Mouse (Mus musculus) MEL (cell line): ENCODE measurements at regions not wholly inside any gene's neighbourhood (a gene's known extent, or its start where the extent isn't known, plus 50 kb on each side); places are given as distances from the start of the nearest gene placed in this dataset.

Experiments used
- DNase-seq: peaks from one replicate; pipeline ENCODE4 v3.0.0; 2011; ENCODE audit warnings: low read depth, low spot score
- H3K27ac ChIP-seq: 2 replicates; pipeline ENCODE4 v1.5.1; 2012; ENCODE audit warnings: low read depth, mild to moderate bottlenecking, control low read depth, low read length, moderate library complexity; ENCODE audit not compliant: control insufficient read depth
- H3K27me3 ChIP-seq, 2 experiments: fragments of 150-350 bp in 1 of 2; sonication (generic) in 1 of 2; 2 replicates each; pipeline ENCODE4 v1.6.1; 2012; ENCODE audit warnings: low read length in 2 of 2, mild to moderate bottlenecking in 2 of 2, improper control_type of control experiment in 1 of 2, moderate library complexity in 1 of 2; ENCODE audit not compliant: insufficient read depth in 2 of 2, control insufficient read depth in 1 of 2
- H3K36me3 ChIP-seq, 2 experiments: 2 replicates each; pipeline ENCODE4 v1.6.1; 2012 to 2014; ENCODE audit warnings: low read length in 2 of 2, improper control_type of control experiment in 1 of 2, inconsistent platforms in 1 of 2, mild to moderate bottlenecking in 1 of 2; ENCODE audit not compliant: insufficient read depth in 2 of 2, control insufficient read depth in 1 of 2
- H3K4me1 ChIP-seq, 2 experiments: fragments of 150-350 bp in 1 of 2; sonication (generic) in 1 of 2; 2 replicates each; pipeline ENCODE4 v1.6.1; 2012; ENCODE audit warnings: low read length in 2 of 2, improper control_type of control experiment in 1 of 2, mild to moderate bottlenecking in 1 of 2; ENCODE audit not compliant: insufficient read depth in 2 of 2, control insufficient read depth in 1 of 2
- H3K4me3 ChIP-seq, 2 experiments: fragments of 150-350 bp in 1 of 2; sonication (generic) in 1 of 2; 2 replicates each; pipeline ENCODE4 v1.5.1; 2012; ENCODE audit warnings: low read depth in 2 of 2, low read length in 2 of 2, mild to moderate bottlenecking in 2 of 2, moderate library complexity in 2 of 2, control low read depth in 1 of 2, improper control_type of control experiment in 1 of 2; ENCODE audit not compliant: control insufficient read depth in 1 of 2, insufficient read depth in 1 of 2
- H3K79me2 ChIP-seq: 2 replicates; pipeline ENCODE4 v1.6.1; 2012; ENCODE audit warnings: mild to moderate bottlenecking, low read length, moderate library complexity; ENCODE audit not compliant: control insufficient read depth, poor library complexity, insufficient read depth
- H3K9ac ChIP-seq: 2 replicates; pipeline ENCODE4 v1.6.1; 2012; ENCODE audit warnings: low read depth, mild to moderate bottlenecking, control low read depth, low read length, moderate library complexity; ENCODE audit not compliant: control insufficient read depth, poor library complexity, severe bottlenecking
- H3K9me3 ChIP-seq: fragments of 150-350 bp; sonication (generic); replicated peaks from 2 replicates; pipeline ENCODE4 v1.6.1; 2012; ENCODE audit warnings: mild to moderate bottlenecking, low read length, improper control_type of control experiment, moderate library complexity; ENCODE audit not compliant: insufficient read depth
- BHLHE40 ChIP-seq: IDR thresholded peaks from 2 replicates; pipeline ENCODE4 v1.6.1; 2012; ENCODE audit warnings: low read depth, mild to moderate bottlenecking, inconsistent platforms, low read length, improper control_type of control experiment, borderline replicate concordance
- CHD2 ChIP-seq: IDR thresholded peaks from 2 replicates; pipeline ENCODE4 v1.6.1; 2011; ENCODE audit warnings: low read length, improper control_type of control experiment
- CTCF ChIP-seq, 3 experiments: IDR thresholded peaks in 2 of 3; conservative IDR thresholded peaks in 1 of 3; 2 replicates each; pipeline ENCODE4 v1.5.1; 2011 to 2012; ENCODE audit warnings: low read length in 3 of 3, low read depth in 2 of 3, mild to moderate bottlenecking in 2 of 3, improper control_type of control experiment in 1 of 3, inconsistent platforms in 1 of 3, mixed read lengths in 1 of 3, moderate library complexity in 1 of 3; ENCODE audit not compliant: control insufficient read depth in 1 of 3, insufficient read depth in 1 of 3, poor library complexity in 1 of 3, severe bottlenecking in 1 of 3
- ELF1 ChIP-seq: IDR thresholded peaks from 2 replicates; pipeline ENCODE4 v1.6.1; 2014; ENCODE audit warnings: low read depth, mild to moderate bottlenecking, inconsistent platforms, low read length, improper control_type of control experiment, moderate library complexity
- EP300 ChIP-seq, 2 experiments: IDR thresholded peaks; 2 replicates each; pipeline ENCODE4 v1.6.1; 2011; ENCODE audit warnings: improper control_type of control experiment in 2 of 2, low read length in 2 of 2, low read depth in 1 of 2, mild to moderate bottlenecking in 1 of 2
- ETS1 ChIP-seq: IDR thresholded peaks from 2 replicates; pipeline ENCODE4 v1.6.1; 2012; ENCODE audit warnings: low read depth, mild to moderate bottlenecking, inconsistent platforms, low read length, improper control_type of control experiment, moderate library complexity
- GABPA ChIP-seq: IDR thresholded peaks from 2 replicates; pipeline ENCODE4 v1.6.1; 2012; ENCODE audit warnings: low read depth, mild to moderate bottlenecking, inconsistent platforms, low read length, improper control_type of control experiment, moderate library complexity
- GATA1 ChIP-seq: IDR thresholded peaks from 2 replicates; pipeline ENCODE4 v1.6.1; 2011; ENCODE audit warnings: low read depth, low read length, improper control_type of control experiment
- HCFC1 ChIP-seq: IDR thresholded peaks from 2 replicates; pipeline ENCODE4 v1.6.1; 2012; ENCODE audit warnings: low read depth, mild to moderate bottlenecking, inconsistent platforms, low read length, improper control_type of control experiment, moderate library complexity
- JUND ChIP-seq: IDR thresholded peaks from 2 replicates; pipeline ENCODE4 v1.6.1; 2011; ENCODE audit warnings: low read depth, mild to moderate bottlenecking, improper control_type of control experiment, low read length
- MAX ChIP-seq: IDR thresholded peaks from 2 replicates; pipeline ENCODE4 v1.6.1; 2011; ENCODE audit warnings: low read length, improper control_type of control experiment
- NELFE ChIP-seq: IDR thresholded peaks from 2 replicates; pipeline ENCODE4 v1.6.1; 2011; ENCODE audit warnings: low read depth, low read length, improper control_type of control experiment
- POLR2A ChIP-seq, 2 experiments: IDR thresholded peaks; 2 replicates each; pipeline ENCODE4 v1.6.1; 2011 to 2012; ENCODE audit warnings: low read length in 2 of 2, mild to moderate bottlenecking in 2 of 2, control low read depth in 1 of 2, improper control_type of control experiment in 1 of 2, low read depth in 1 of 2, moderate library complexity in 1 of 2; ENCODE audit not compliant: control insufficient read depth in 1 of 2, insufficient read depth in 1 of 2, poor library complexity in 1 of 2
- POLR2AphosphoS2 ChIP-seq: IDR thresholded peaks from 2 replicates; pipeline ENCODE4 v1.6.1; 2011; ENCODE audit warnings: low read length, improper control_type of control experiment
- POLR2AphosphoS5 ChIP-seq: IDR thresholded peaks from 2 replicates; pipeline ENCODE4 v1.6.1; 2012; ENCODE audit warnings: low read depth, borderline replicate concordance, mild to moderate bottlenecking, inconsistent platforms, low read length, moderate library complexity, mixed read lengths
- SIN3A ChIP-seq: IDR thresholded peaks from 2 replicates; pipeline ENCODE4 v1.6.1; 2012; ENCODE audit warnings: low read length, improper control_type of control experiment, inconsistent platforms
- TBP ChIP-seq: IDR thresholded peaks from 2 replicates; pipeline ENCODE4 v1.8.0; 2011; ENCODE audit warnings: low read depth, low read length, improper control_type of control experiment
- TCF12 ChIP-seq: IDR thresholded peaks from 2 replicates; pipeline ENCODE4 v1.6.1; 2014; ENCODE audit warnings: low read depth, mild to moderate bottlenecking, inconsistent platforms, low read length, improper control_type of control experiment, moderate library complexity
- UBTF ChIP-seq: IDR thresholded peaks from 2 replicates; pipeline ENCODE4 v1.6.1; 2012; ENCODE audit warnings: low read depth, mild to moderate bottlenecking, inconsistent platforms, low read length, improper control_type of control experiment, moderate library complexity, borderline replicate concordance; ENCODE audit not compliant: insufficient read depth
- USF1 ChIP-seq: IDR thresholded peaks from 2 replicates; pipeline ENCODE4 v1.6.1; 2014; ENCODE audit warnings: low read depth, mild to moderate bottlenecking, inconsistent platforms, low read length, improper control_type of control experiment, moderate library complexity
- USF2 ChIP-seq, 2 experiments: IDR thresholded peaks; 2 replicates each; pipeline ENCODE4 v1.6.1; 2011 to 2012; ENCODE audit warnings: improper control_type of control experiment in 2 of 2, low read length in 2 of 2, borderline replicate concordance in 1 of 2, inconsistent platforms in 1 of 2, low read depth in 1 of 2, mild to moderate bottlenecking in 1 of 2; ENCODE audit not compliant: insufficient read depth in 1 of 2
- ZMIZ1 ChIP-seq: IDR thresholded peaks from 2 replicates; pipeline ENCODE4 v1.6.1; 2012; ENCODE audit warnings: low read depth, mild to moderate bottlenecking, inconsistent platforms, low read length, improper control_type of control experiment, moderate library complexity
- ZNF384 ChIP-seq: IDR thresholded peaks from 2 replicates; pipeline ENCODE4 v1.6.1; 2012; ENCODE audit warnings: low read depth, mild to moderate bottlenecking, inconsistent platforms, low read length, improper control_type of control experiment

- no peaks in the 10 kb centered on the region; a peak in 1 of 4 replicates for H3K27me3 ChIP-seq
- H3K9me3 ChIP-seq: no peaks in the 10 kb centered on the region
- no peak for DNase-seq
- no peaks in the 10 kb centered on the region for H3K36me3 ChIP-seq
- no peaks in the 10 kb centered on the region for H3K79me2 ChIP-seq
- TF ChIP-seq CHD2 (no peak), HCFC1 (no peak), NELFE (no peak), ZMIZ1 (no peak), BHLHE40 (no peak), USF1 (no peak), ELF1 (no peak), SIN3A (no peak), JUND (no peak)
- TF ChIP-seq, all 39 proteins: peak for 0
- Histone ChIP-seq H3K4me3 (no peak overlapping the region), H3K27ac (no peak overlapping the region), H3K4me1 (no peaks in the 10 kb centered on the region), H3K9ac (no peak overlapping the region)
Observed at GRCm38 (mm10) chr8:31404811-31405210, 2023.7 kb upstream of the 5930422O12Rik start.

GRCm38 (mm10) chr8:31422241-31422640 lies 2006.3 kb upstream of the 5930422O12Rik start:
- DNase-seq: no peak
- no peaks in the 10 kb centered on the region for H3K9me3 ChIP-seq
- no peak overlapping the region for H3K27ac ChIP-seq
- no peak overlapping the region for H3K4me3 ChIP-seq
- no peaks in the 10 kb centered on the region for H3K4me1 ChIP-seq
- no peak for TF ChIP-seq POLR2AphosphoS2
- TF ChIP-seq USF2 (IDR thresholded peaks at IDR 0.05; ENCODE audit: borderline replicate concordance in 1 of 2, insufficient read depth in 1 of 2, low read depth in 1 of 2, low read length in 2 of 2): no peak
- TF ChIP-seq JUND: no peak
- TF ChIP-seq GABPA: no peak
- TF ChIP-seq POLR2A (IDR thresholded peaks at IDR 0.05; ENCODE audit: control insufficient read depth in 1 of 2, insufficient read depth in 1 of 2, low read depth in 1 of 2, low read length in 2 of 2, poor library complexity in 1 of 2): no peak
- TF ChIP-seq HCFC1: no peak
- no peak for TF ChIP-seq USF1
- no peak for TF ChIP-seq ELF1
- no peak for TF ChIP-seq TBP
- TF ChIP-seq ZNF384: no peak
- no peak for TF ChIP-seq GATA1
- no peak for TF ChIP-seq UBTF
- TF ChIP-seq POLR2AphosphoS5: no peak
- no peak for TF ChIP-seq CTCF (IDR thresholded peaks at IDR 0.05 in 2 of 3, conservative IDR thresholded peaks at IDR 0.05 in 1 of 3; ENCODE audit: control insufficient read depth in 1 of 3, insufficient read depth in 1 of 3, low read depth in 2 of 3, low read length in 3 of 3, poor library complexity in 1 of 3, severe bottlenecking in 1 of 3)
- no peak for TF ChIP-seq CHD2
- TF ChIP-seq MAX: no peak
- no peak for TF ChIP-seq EP300 (IDR thresholded peaks at IDR 0.05; ENCODE audit: low read depth in 1 of 2, low read length in 2 of 2)
- TF ChIP-seq ETS1: no peak
- no peak for TF ChIP-seq TCF12
- no peaks in the 10 kb centered on the region for H3K79me2 ChIP-seq
- no peaks in the 10 kb centered on the region for H3K27me3 ChIP-seq
- H3K9ac ChIP-seq: no peak overlapping the region
- H3K36me3 ChIP-seq: no peaks in the 10 kb centered on the region
